Mouse (Mus musculus): Measurements from ENCODE around the gene Cers1. TPM values are rescaled to one million over a fixed set of nuclear protein-coding genes. Genes with fewer than 3 reads are reported as not detected.

Cers1 gene
- polyA plus RNA-seq, 1 experiment from 2014 or later: 17.8 TPM

GRCm38 (mm10) chr8:70283136-70284077 is 32.2 kb upstream of the Cers1 start:
- peak overlapping the region; percentile 92 for H3K9ac ChIP-seq
- H3K4me2 ChIP-seq (replicated peaks): peak overlapping the region; percentile 71
- H3K9me3 ChIP-seq (replicated peaks): no peaks in the 10 kb centered on the region
- no peaks in the 10 kb centered on the region for H3K27me3 ChIP-seq
- peaks cover 34% of the 10 kb centered on the region for H3K36me3 ChIP-seq
- ATAC-seq (ENCODE audit: low FRiP score): peak; percentile 63
- under 1% methylated on average over 55 of the region's 55 CpGs for WGBS
- H3K4me1 ChIP-seq: peaks cover 18% of the 10 kb centered on the region
- H3K4me3 ChIP-seq: peak overlapping the region; percentile 89
- H3K27ac ChIP-seq: peak overlapping the region; percentile 62

- H3K9ac ChIP-seq: no peak overlapping the region
- no peak overlapping the region for H3K27ac ChIP-seq
- WGBS: 83% methylated on average over 5 of the region's 5 CpGs
- no peaks in the 10 kb centered on the region for H3K9me3 ChIP-seq (replicated peaks)
- no peak for ATAC-seq (ENCODE audit: low FRiP score)
- peak overlapping the region; percentile 71 for H3K4me2 ChIP-seq (replicated peaks)
- peak overlapping the region; percentile 89; the same call in 1 of the 2 replicates for H3K4me3 ChIP-seq
- H3K4me1 ChIP-seq: peaks cover 18% of the 10 kb centered on the region
- peaks cover 42% of the 10 kb centered on the region for H3K36me3 ChIP-seq
- no peaks in the 10 kb centered on the region for H3K27me3 ChIP-seq
These were observed 31.2 kb upstream of the Cers1 start for GRCm38 (mm10) chr8:70284421-70284820.

- WGBS: 98% methylated on average over 15 of the region's 15 CpGs
- Histone ChIP-seq H3K9ac (no peak overlapping the region), H3K4me2 (replicated peaks) (no peak overlapping the region), H3K36me3 (peaks cover 49% of the 10 kb centered on the region), H3K4me1 (peaks cover 18% of the 10 kb centered on the region), H3K27me3 (no peaks in the 10 kb centered on the region), H3K9me3 (replicated peaks) (no peaks in the 10 kb centered on the region), H3K4me3 (no peak overlapping the region), H3K27ac (no peak overlapping the region)
- ATAC-seq (ENCODE audit: low FRiP score): no peak
These were observed 30.3 kb upstream of the Cers1 start for GRCm38 (mm10) chr8:70285304-70285703.

DNA sequence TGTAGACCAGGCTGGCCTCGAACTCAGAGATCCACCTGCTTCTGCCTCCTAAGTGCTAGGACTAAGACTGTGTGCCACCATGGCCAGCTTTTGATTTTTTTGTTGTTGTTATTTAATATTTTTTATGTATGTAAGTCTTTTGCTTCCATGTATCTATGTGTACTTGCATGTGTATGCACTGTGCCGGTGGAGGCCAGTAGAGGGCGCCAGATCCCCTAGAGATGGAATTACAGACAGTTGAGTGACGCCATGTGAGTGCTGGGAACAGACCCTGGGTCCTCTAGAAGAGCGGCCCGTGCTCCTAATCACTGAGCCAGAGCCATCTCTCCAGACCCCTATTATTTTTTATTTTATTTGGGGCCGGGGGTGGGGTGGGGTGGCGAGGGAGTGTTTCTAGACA is 28.8 kb upstream of the Cers1 start:
- no peaks in the 10 kb centered on the region for H3K9me3 ChIP-seq (replicated peaks)

DNA sequence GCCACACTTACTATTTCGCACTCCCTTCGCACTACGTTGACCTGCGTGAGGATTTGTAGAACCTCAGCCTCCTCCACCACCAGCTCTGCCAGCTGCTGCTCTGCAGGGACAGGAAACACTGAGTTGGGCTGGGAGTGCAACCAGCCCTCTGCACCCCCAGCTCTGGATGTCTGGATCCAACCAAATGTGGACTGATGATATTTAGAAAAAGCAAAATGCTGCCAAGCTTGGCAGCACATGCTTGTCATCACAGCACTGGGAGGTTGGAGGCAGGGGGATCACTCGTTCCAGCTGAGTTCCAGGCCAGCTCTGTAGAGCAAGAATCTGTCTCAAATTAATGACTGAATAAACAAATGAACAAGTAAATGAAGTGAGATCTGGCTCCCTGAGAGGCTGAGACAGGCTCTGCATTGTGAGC is 21.6 kb upstream of the Cers1 start:
- H3K4me2 ChIP-seq (replicated peaks): no peak overlapping the region
- no peaks in the 10 kb centered on the region for H3K9me3 ChIP-seq (replicated peaks)
- peaks cover 91% of the 10 kb centered on the region for H3K36me3 ChIP-seq
- no peak overlapping the region for H3K27ac ChIP-seq
- ATAC-seq (ENCODE audit: low FRiP score): no peak
- H3K27me3 ChIP-seq: no peaks in the 10 kb centered on the region
- no peak overlapping the region for H3K4me3 ChIP-seq
- 82% methylated on average over 5 of the region's 5 CpGs for WGBS
- no peak overlapping the region for H3K9ac ChIP-seq
- H3K4me1 ChIP-seq: no peaks in the 10 kb centered on the region

More for the DNA sequence above, 28.8 kb upstream of the Cers1 start:
- Histone ChIP-seq H3K4me3 (no peak overlapping the region), H3K4me1 (peaks cover 18% of the 10 kb centered on the region), H3K27ac (no peak overlapping the region), H3K27me3 (no peaks in the 10 kb centered on the region), H3K4me2 (replicated peaks) (no peak overlapping the region), H3K9ac (no peak overlapping the region), H3K36me3 (peaks cover 63% of the 10 kb centered on the region)
- WGBS: 93% methylated on average over 8 of the region's 8 CpGs
- ATAC-seq (ENCODE audit: low FRiP score): no peak

DNA sequence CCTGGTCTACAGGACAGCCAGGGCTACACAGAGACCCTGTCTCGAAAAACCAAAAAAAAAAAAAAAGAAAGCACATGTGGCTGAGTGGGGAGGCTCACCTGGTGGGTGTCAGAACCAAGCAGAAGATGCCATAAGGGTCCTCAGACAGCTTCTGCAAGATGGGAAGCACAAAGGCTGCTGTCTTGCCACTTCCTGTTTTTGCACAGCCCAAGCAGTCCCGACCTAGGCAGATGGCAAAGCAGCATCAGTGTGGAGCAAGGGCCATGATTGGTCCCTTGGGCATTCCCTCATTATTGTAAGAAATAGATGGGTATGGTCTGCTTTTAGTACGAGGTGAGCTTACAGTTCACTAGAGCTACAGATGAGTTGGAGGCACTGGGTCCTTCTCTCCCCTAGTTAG is 14.7 kb upstream of the Cers1 start:
- 82% methylated on average over 3 of the region's 3 CpGs for WGBS
- ATAC-seq (ENCODE audit: low FRiP score): no peak
- H3K36me3 ChIP-seq: peaks cover 54% of the 10 kb centered on the region
- peaks cover 22% of the 10 kb centered on the region for H3K4me1 ChIP-seq
- no peak overlapping the region for H3K9ac ChIP-seq
- 0 out of 2 replicates have a peak overlapping the region, but pooled peaks have one; percentile 93 for H3K4me2 ChIP-seq (replicated peaks)
- H3K4me3 ChIP-seq: no peak overlapping the region
- no peaks in the 10 kb centered on the region for H3K27me3 ChIP-seq
- no peaks in the 10 kb centered on the region for H3K9me3 ChIP-seq (replicated peaks)
- H3K27ac ChIP-seq: no peak overlapping the region

DNA sequence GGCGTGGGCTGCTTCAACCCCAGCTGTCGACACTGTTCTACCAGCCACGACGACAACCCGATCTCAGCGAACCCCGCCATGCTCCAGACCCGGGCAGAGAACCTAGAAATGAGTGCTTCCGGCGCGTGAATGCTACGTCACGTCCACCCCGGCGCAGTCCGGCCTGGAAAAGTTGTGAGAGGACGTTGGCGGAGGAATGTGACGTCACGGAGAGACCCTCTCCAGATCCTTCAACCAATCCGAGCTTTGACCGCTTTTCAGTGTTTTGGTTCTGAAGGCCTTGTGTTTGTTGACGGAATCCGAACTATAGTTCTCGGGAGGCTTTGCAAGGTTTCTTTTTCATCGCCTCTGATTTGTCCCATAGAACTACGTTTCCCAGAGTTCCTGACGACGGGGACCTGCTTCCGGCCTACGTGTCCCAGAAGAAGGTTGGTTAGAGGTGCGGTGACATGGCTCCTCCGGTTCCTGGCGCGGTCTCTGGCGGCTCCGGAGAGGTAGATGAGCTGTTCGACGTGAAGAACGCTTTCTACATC is 13.2 kb upstream of the Cers1 start, which contains the start of the genes Ddx49 and Cope:
TSS of gene Ddx49 (minus strand) at position 132 of the 533 bp plus-strand sequence.
TSS of gene Cope (plus strand) at position 161 of the 533 bp plus-strand sequence.
- Histone ChIP-seq H3K27ac (peak within 1 kb of the TSS; percentile 62; the same call in 1 of the 2 replicates), H3K27me3 (no peaks in the 10 kb centered on the region), H3K9ac (peak within 1 kb of the TSS; percentile 81), H3K4me1 (peaks cover 22% of the 10 kb centered on the region), H3K4me2 (replicated peaks) (peak within 1 kb of the TSS; percentile 93), H3K36me3 (peaks cover 50% of the 10 kb centered on the region), H3K9me3 (replicated peaks) (no peaks in the 10 kb centered on the region), H3K4me3 (peak within 1 kb of the TSS; percentile 82)
- WGBS: under 1% methylated on average over 40 of the region's 40 CpGs
- ATAC-seq (ENCODE audit: low FRiP score): peak; percentile 92

DNA sequence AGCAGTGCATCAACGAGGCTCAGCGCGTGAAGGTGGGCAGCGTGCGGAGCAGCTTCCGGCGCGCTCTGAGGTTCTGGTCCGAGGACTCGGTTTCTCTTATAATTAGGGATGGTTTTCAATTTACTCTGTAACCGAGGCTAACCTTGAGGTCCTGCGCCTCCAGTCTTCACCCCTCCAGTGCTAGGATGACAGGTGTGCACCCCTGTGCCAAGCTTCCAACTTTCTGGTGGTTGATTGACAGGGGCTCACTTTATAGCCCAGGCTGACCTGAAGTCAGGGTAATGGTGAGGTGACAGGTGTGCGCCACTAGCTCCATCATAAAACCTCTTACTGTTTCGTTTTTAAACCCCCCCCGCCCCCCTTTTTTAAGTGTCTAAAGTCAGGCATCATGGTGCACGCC is 12.7 kb upstream of the Cers1 start:
- peaks cover 50% of the 10 kb centered on the region for H3K36me3 ChIP-seq
- H3K9ac ChIP-seq: peak overlapping the region; percentile 81
- peak overlapping the region; percentile 93 for H3K4me2 ChIP-seq (replicated peaks)
- 4% methylated on average over 16 of the region's 16 CpGs for WGBS
- H3K27me3 ChIP-seq: no peaks in the 10 kb centered on the region
- peaks cover 22% of the 10 kb centered on the region for H3K4me1 ChIP-seq
- H3K4me3 ChIP-seq: peak overlapping the region; percentile 82
- ATAC-seq (ENCODE audit: low FRiP score): peak; percentile 41; the same call in 1 of the 2 replicates
- H3K9me3 ChIP-seq (replicated peaks): no peaks in the 10 kb centered on the region
- peak overlapping the region; percentile 62; the same call in 1 of the 2 replicates for H3K27ac ChIP-seq

GRCm38 (mm10) chr8:70309311-70309710 is 6.3 kb upstream of the Cers1 start:
- Histone ChIP-seq H3K9me3 (replicated peaks) (no peaks in the 10 kb centered on the region), H3K4me3 (no peak overlapping the region), H3K4me2 (replicated peaks) (no peak overlapping the region), H3K9ac (no peak overlapping the region), H3K27ac (no peak overlapping the region), H3K27me3 (no peaks in the 10 kb centered on the region), H3K4me1 (no peaks in the 10 kb centered on the region), H3K36me3 (peaks cover 84% of the 10 kb centered on the region)
- ATAC-seq (ENCODE audit: low FRiP score): no peak
- 30% methylated on average over 2 of the region's 2 CpGs for WGBS

GRCm38 (mm10) chr8:70313399-70313798 is 2.2 kb upstream of the Cers1 start:
- Histone ChIP-seq H3K27me3 (no peaks in the 10 kb centered on the region), H3K9ac (no peak overlapping the region), H3K4me3 (no peak overlapping the region), H3K4me1 (peaks cover 35% of the 10 kb centered on the region), H3K27ac (no peak overlapping the region), H3K9me3 (replicated peaks) (no peaks in the 10 kb centered on the region), H3K4me2 (replicated peaks) (no peak overlapping the region), H3K36me3 (peaks cover 46% of the 10 kb centered on the region)
- ATAC-seq (ENCODE audit: low FRiP score): no peak
- 95% methylated on average over 2 of the region's 2 CpGs for WGBS

DNA sequence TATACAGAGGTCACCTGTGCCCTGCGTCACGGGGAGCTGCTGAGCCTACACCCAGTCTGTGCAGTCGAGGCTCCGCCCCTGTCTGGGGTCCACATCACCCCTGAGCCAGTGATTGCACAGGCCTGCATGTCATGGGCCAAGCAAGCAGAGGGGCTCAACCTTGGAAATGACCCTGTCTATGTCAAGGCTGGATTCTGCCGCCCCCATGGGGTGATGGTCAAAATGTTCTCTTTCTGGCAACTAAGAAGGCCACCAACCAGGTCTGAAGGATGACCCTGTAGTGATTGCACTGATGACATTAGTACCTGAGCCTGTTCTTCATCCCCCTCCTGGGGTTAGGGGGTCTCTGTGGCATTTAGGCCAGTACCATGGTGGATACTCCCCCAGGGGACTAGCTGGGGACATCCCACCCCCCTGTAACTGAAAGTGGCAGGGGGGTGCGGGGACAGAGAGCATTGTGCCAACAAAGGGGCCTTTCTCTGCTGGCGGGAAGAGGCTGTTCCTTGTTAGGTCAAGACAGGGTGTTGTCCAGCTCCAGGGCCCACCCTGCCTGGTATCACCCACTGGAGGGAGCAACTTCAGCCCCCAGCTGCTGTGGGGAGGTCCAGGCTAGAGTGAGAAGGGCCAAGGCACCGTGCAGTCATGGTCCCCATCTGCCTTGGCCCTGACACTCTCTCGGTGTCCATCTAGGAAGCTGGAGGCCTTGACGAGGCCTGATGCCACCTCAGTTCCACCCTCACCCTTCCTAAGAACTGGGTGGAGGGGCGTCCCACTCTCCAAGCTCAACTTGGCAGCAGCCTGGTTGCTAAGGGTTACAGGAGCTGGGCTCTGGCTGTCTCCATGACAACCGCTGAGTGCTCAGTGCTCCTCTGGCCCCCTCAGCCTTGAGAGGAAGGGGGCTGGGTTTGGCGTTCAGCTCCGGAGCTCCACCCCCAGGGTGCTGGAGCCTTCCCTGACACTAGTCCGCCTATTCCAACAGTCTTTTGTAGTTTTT is 1.2 kb downstream of the Cers1 start:
- Histone ChIP-seq H3K36me3 (peaks cover 25% of the 10 kb centered on the region), H3K9ac (peak overlapping the region; percentile 78), H3K4me1 (peaks cover 35% of the 10 kb centered on the region), H3K9me3 (replicated peaks) (no peaks in the 10 kb centered on the region), H3K4me2 (replicated peaks) (peak overlapping the region; percentile 73), H3K27ac (peak overlapping the region; percentile 93), H3K27me3 (no peaks in the 10 kb centered on the region), H3K4me3 (peak overlapping the region; percentile 52)
- ATAC-seq (ENCODE audit: low FRiP score): peak; percentile 89
- WGBS: 12% methylated on average over 15 of the region's 15 CpGs
